Mouse (Mus musculus) adipocyte (in vitro differentiated cells): ENCODE measurements around the gene Ntpcr.

Source experiments
- DNase-seq: peaks from one replicate; pipeline ENCODE4 v3.0.0-alpha.2; 2016; ENCODE audit warnings: low spot score

The Ntpcr gene

DNA sequence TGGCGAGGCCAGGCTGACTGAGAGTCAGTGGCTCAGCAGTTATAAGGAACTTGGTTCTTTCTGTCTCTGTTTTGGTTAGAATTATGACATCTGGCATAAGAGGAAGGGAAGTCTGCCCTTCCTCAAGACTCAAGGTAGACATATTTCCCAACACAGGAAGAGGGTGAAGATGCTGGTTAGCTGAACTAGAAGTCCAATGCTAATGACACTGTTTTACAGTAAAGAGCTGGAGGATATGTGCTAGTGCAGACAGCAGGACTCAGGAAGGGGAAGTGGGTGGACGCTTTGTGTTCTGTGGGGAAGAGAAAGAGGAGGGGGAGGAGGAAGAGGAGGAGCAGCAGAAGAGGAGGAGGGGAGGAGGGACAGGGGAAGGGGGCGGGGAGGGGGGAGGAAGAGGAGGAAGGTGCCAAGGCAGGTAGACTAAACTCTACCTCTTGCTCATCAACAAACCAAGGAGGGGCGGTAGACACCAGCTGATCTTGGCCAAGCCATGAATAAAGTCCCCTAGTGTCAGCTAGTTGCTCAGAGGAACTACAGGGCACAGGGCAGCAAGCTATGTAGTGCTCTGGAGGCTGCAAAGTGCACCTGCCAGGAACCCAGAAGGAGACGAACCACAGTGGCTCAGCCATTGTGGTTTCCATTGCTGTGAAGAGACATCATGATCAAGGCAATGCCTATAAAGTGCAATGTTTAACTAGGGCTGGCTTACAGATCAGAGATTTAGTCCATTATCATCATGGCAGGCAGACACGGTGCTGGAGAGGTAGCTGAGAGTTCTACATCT lies 4.5 kb upstream of the Ntpcr start:
- no peak for DNase-seq

- no peak for DNase-seq
These were observed 3.6 kb upstream of the Ntpcr start for GRCm38 (mm10) chr8:125726143-125726542.

DNA sequence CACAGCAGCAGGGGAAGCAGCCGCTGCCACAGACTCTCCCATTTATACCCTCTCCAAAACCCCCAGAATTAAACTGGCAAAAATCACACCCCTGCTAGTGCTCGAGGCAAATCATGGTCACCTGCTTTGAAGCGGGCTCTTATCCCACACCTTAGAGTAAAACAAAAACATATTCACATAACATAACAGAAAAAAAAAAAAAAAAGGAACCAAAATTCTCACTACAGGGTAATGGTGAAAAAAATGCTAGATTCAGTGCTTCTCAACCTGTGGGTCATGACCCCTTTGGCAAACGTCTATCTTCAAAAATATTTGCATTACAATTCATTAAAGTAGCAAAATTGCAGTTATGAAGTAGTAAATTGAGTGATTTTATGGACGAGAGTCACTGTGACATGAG lies 2.8 kb upstream of the Ntpcr start:
- no peak for DNase-seq

- no peak for DNase-seq
These were observed 2.0 kb upstream of the Ntpcr start for GRCm38 (mm10) chr8:125727797-125728196.

GRCm38 (mm10) chr8:125733964-125734956 lies 4.5 kb downstream of the Ntpcr start:
- peak; percentile 91 for DNase-seq

DNA sequence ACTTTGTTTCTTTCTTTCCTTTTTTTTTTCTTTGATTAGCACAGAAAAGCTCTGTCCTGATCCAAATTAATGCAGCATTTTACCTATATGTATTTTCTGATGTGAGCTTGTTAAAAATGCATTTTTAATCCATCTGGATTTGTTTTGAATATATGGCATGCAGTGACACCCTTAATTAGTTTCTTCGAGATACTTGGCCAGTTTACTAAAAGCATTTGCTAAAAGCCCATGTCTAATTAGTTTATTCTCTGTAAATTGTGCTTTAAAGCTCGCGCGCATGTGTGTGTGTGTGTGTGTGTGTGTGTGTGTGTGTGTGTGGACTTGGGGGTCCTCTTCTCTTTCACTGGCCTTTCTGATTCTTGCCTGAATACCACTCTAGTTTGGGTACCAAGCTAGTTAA lies 9.2 kb downstream of the Ntpcr start:
- DNase-seq: no peak

GRCm38 (mm10) chr8:125740655-125741054 lies 10.9 kb downstream of the Ntpcr start:
- no peak for DNase-seq

DNA sequence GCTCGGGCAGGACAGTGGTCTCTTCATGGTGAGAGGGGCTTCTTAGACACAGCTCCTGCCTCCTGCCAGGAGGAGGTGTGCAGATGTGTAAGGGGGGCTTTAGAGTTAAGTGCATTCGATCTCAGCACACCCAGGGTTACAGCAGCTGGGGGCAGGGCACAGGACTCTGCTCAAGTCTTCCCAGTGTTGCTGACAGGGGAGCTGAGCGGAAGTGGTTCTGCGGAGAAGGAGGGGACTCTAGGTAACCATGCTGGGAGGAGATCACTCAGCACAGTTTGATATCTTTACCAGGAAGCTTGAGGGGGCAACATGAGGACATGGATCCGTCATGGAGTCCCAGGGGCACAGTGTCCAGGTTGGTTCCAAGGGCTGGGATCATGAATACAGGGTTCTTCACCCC lies 11.6 kb downstream of the Ntpcr start:
- no peak for DNase-seq

DNA sequence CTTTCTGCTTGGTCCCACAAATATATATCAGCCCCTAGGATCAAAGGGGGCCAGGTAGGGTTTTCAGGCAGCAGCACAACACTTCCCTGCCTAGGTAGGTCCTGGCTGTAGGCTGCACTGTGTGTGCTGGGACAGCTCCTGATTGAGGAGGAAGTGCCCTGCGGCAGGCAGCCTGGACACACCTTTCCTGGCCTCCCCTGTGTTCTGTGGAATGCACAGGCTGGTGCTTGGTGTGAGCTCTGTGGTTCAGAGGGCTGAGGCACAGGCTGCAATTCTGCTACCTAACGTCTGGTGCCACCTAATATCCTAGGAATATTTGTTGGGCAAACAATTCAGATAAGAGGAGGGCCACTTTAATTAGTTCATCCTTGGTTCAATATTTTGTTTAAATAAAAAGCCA lies 12.1 kb downstream of the Ntpcr start:
- DNase-seq: no peak

DNA sequence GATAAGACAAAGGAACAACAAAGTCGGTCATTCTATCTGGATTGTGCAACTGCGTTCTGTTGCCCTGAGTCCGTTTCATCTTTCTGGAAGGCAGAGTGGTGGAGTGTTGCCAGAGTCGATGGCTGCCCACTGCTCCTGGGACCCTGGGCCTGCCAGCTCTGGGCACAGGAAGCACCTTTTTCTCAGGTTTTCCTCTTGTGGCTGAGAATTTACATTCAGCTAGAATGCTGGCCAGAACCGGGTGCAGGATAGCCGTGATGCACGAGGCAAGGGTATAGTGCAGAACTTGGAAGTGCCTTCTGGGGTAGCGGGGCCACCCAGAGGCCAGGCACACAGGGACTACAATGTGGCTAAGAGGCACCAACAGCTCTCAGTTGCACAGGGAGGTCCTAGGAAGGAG lies 12.6 kb downstream of the Ntpcr start:
- no peak for DNase-seq

DNA sequence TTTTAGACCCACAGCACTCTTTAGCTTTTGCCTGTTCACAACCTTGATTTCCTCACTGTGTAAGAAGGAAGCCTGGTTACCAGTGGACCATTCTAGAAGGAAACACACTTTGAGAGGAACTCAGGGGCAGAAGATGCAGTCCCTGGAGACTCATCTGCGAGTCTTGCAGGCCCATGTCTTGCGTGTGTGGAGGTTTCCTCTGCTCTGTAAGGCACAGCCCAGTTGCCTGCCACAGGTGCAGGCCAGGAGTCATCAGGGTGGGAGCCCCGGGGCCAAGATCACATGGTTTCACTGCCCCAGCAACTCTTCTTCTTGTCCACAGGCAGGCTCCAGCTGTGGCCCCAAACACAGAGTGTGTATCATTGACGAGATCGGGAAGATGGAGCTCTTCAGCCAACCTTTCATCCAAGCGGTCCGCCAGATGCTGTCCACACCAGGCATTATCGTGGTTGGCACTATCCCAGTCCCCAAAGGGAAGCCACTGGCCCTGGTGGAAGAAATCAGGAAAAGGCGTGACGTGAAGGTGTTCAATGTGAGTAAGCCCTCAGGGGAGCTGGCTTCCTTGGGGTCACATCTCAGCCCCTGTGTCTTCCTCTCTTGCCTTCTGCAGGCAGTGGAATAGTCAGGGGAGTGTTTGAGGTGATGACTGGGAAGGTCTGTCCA lies 15.3 kb downstream of the Ntpcr start:
- DNase-seq: no peak

GRCm38 (mm10) chr8:125747390-125747789 lies 17.6 kb downstream of the Ntpcr start:
- DNase-seq: peak; percentile 40

DNA sequence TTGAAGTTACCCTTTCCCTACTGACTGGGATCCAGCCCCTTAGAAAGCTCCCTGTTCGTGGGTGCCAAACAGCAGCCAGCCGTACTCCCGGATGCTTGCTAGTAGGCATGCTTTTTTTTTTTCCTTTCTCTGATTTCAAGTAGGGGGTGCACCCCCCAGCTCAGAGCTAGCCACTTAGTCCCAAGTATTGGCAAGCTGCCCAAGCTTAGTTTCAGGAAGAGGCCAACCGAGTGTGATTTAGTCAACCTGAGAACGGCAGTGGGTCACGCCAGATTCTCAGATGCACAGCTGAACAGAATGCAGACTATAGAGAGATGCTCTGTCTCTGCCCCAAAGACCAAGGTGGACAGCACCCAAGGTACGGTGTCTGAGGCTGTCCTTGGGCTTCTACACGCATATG lies 21.1 kb downstream of the Ntpcr start:
- DNase-seq: no peak

DNA sequence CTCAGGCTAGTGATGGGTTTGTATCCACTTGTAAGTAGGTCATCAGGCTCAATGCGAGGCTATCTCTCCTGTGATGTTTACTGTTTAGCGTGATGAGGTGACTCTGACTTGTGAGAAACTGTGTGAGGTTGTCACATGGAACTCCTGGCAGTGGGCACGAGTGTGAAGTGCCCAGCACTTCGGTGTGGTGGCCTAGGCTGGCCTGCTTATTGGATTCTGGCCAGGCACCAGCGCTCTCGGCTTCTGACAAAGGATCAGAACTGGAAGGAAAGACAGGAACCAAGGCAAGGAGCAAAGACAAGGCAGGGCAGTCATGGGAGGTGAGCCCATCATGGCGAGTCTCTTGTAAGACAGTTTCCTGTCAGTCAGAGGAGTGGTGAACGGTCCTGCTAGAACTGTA lies 26.1 kb downstream of the Ntpcr start:
- no peak for DNase-seq

DNA sequence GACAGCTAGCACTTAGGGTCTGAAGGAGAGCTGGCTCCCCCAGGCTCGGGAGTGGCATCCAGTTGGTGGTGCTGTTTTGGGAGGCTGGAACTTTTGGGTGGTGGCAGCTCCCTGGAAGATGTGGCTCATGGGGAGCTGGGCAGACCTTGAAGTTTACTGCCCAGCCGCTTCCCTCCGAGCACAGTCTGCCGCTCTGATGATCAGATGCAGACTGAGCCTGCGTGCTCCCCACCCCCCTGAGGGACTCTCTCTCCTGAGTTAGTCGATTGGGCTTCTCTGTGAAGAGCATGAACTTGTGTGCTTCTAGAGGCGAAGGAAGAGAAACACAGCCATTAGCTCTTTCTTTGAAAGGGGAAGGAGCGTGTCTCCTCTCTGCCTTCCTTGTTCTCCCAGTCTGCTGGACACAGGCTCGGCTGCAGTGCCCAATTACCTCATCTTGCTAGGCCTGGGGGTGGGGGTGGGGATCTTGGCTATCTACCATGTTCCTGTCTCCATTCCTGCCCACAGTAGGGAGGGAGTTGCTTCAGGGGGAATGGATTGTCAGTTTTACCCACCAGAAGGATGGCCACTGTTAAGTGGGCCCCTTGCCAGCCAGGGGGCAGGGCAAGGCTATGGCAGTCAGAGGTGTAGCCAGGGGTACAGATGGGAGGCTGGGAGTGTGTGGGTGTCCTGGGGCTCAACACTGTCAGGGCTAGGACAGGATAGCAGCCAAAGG lies 26.8 kb downstream of the Ntpcr start:
- peak; percentile 49 for DNase-seq

GRCm38 (mm10) chr8:125757106-125757496 lies 27.3 kb downstream of the Ntpcr start:
- DNase-seq: no peak

DNA sequence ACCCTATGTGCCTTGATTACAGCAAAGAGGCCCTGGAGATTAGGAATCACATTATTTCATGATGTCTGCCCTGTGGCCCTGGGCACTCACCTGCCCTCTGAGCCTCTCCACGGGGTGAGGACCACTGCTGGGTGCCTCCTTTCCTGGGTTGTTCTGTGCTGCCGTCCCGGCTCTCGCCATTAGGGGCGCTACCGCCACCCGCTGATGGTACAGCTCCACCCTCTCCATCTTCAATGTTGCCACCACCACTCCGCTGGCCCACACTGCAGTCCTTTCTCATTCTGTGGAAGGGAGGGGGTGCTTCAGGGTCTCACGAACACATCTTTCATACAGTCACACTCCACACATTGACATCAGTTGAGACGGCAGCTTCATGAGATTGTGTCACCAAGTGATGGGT lies 29.3 kb downstream of the Ntpcr start:
- DNase-seq: no peak

- no peak for DNase-seq
These were observed 33.5 kb downstream of the Ntpcr start for GRCm38 (mm10) chr8:125763066-125763786.

- no peak for DNase-seq
These were observed 38.3 kb downstream of the Ntpcr start for GRCm38 (mm10) chr8:125768079-125768478.

GRCm38 (mm10) chr8:125772300-125772699 lies 42.5 kb downstream of the Ntpcr start:
- no peak for DNase-seq

GRCm38 (mm10) chr8:125773281-125773803 lies 43.6 kb downstream of the Ntpcr start:
- DNase-seq: no peak
